Mouse (Mus musculus) heart, adult 11 months (tissue): ENCODE data around the gene Sp1.

Experiments
- DNase-seq: peaks from one replicate; pipeline ENCODE4 v3.0.0; 2022

The Sp1 gene

DNA sequence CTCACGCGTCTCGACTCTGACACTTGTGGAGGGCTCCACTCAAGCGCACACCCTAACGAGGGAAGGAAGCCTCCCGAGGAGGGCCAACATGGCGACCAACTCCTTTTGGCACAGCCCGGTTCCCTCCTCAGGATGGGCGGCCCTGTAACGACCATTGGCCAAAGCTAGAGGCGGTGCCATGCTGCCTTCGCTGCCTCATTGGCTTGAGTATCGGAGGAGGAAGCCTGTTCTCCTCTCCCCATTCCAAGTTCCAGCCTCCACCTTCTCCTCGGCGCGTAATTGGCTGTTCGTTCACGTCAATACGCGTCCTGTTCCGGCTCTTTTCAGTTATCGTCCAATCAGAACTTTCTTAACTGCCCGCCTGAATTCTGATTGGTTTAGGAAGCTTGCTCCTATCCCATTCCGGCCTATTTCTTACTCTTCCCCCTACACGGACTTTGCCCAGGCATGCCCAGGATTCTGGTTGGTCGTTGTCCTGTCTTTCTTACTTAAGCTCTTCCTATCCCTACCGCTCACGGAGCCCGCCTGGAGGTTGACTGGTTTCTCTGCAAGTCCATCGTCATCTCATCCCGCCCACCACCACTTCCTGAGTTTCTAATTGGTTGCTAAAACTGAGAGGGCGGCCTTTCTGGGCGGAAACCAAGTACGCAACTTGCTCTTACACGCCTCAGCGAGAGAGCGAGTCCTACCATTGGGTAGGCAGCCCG is at the start of gene Sp1:
TSS of gene Sp1 (plus strand) at position 655 of the 707 bp plus-strand sequence.
- DNase-seq: peak; percentile 100

DNA sequence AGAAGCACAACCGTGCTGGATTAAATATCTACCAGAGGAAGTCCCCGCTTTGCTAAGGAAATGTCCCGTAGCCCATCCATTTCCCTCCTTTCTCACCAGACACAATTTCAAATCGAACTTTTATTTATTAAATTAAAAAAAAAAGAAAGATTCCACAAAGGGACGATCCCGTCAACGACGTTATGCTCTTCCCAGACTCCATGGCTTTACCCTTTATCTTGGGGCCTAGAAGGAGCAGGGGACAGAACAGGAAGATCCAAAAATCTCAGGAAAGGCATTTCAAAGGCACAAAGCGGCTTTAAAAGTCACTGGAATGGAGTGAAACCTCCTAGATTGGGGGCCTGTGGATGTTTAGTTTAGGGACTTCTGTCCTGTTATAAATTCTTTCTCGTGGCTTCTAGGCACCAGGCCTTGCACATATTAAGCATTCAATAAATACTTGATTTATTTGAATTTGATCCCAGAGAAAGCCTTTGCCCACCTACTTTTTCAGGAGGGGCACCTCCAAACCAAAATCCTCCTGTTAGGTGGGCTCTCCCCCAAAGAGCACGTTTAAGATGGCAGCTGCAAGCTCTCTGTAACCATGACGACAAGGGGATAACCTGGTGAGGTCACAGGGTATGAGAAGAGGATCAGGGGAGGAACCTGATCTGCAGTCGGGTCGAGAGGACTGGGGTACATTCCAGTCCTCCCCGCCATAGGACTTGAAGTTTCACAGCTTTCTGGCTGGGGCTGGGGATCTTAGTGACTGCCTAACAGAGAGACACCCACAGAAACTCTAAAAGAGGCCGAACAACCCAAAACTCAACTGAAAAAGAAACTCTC is 49.2 kb upstream of the Sp1 start:
- DNase-seq: no peak

DNA sequence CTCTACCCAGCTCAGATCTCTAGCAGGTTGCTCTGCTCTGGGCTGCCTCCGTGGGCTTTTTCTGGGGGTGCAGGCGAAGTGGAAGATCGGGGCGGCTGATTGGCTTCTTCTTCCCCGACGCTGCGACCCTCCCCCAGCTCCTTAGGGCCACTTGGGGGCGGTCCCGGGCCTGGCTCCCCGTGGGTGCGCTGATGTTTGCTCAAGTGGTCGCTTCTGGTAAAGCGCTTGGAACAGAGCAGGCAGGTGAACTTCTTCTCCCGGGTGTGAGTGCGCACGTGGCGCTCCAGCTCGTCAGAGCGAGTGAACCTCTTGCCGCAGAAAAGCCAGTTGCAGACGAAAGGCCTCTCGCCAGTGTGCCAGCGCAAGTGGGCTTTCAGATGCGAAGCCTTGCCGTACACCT is 47.8 kb upstream of the Sp1 start:
- DNase-seq: no peak

GRCm38 (mm10) chr15:102358834-102359233 is 47.1 kb upstream of the Sp1 start:
- DNase-seq: no peak

DNA sequence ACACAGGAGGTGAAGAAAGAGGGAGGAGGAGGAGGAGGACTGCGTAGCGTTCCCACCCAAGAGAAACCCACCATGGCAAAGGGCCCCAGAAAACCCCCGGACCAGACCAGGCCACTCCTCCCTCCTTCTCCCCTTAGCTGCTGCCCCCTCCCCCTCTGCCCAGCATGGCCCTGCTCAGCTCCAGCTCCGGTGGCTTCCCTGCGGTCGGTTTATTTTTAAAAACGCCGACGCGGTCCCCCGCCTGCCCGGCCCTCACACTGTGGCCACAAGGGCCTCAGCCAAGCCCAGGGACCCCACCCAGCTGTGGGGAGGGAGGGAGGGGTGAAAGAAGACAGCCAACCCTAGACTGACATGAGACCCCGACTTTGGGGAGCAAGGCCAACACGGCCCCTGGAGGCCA is 43.3 kb upstream of the Sp1 start:
- no peak for DNase-seq

DNA sequence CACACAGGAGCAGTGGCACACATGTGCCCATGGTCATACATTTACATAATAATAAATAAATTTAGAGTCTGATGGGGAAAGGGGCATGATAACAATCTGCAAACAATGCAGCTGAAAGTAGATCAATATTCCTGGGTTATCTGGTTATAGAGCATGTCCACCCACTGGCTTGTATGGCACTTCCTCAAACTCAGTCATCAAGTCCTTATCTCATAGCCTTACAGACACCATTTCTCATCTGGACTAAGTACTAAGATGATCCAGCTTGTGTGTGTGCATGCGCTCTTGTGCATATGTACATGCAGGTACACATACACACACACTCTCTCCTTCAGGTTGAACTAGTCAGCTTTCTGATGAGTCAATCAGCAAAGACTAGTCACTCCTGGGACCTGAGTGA is 41.3 kb upstream of the Sp1 start:
- DNase-seq: no peak

DNA sequence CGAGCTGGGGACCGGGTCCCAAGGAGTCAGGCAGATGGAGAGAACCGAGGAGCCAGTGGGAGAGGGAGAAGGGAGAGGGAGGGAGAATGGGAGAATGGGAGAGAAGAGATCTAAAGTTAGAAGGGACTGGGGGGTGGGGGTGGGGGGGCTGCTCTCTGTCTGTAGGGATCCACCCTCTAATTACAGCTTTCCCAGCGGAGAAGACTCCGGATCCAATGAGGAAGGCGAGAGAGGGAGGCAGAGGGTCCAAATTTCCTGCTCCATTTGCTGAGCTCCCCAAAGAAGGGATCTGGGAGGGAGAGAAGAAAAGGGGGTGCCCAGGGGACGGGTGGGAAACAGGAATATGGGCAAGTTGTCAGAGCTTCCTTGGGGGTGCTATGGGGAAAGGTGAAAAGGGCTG is 39.7 kb upstream of the Sp1 start:
- no peak for DNase-seq

DNA sequence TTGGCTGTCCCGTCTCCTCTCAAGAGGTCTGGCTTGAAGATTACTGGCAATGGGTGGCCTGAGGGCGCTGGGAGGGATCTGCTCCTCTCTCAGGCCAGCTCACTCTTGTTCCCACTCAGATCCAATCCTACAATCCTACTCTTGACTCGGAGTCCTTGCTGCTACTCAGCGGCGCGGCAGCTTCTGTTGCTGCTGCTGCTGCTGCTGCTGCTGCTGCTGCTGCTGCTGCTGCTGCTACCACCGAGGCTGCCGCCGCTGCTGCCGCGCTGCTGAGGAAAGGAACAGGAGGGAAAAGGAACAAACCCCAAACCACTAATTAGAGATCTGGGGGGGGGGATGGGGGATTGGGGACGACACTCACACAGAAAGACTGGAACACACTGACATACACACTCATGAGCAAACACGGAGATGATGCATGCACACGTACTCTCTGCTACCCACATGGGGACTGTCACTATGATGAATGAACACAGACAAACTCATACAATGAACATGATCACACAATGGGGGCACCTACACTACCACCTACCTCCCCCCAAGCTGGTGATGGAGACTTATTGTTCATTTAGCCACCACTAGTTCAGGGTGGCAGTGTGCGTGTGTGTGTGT is 39.1 kb upstream of the Sp1 start, which contains the start of gene Sp7:
TSS of gene Sp7 (minus strand) at position 450 of the 612 bp plus-strand sequence.
- no peak for DNase-seq

DNA sequence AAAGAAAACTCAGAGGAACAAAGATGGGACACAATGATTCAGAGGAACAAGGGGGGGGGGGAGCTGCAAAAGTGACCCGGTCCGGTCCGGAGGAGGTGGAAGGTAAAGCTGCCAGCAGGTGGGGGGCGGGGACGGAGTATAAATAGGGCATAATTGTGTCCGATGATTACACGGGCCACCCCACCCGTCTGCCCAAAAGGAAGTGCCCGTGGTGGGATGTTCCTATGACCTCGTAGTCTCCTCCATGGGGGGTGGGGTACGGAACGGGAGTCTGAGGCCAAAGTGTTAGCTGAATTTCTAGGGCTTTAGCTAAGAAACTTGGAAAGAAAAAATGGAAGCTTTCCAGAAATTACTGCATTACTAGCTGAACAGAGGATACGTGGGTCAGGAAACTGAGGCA is 36.0 kb upstream of the Sp1 start:
- no peak for DNase-seq

GRCm38 (mm10) chr15:102370727-102371126 is 35.2 kb upstream of the Sp1 start:
- no peak for DNase-seq

GRCm38 (mm10) chr15:102376453-102377162 is 29.3 kb upstream of the Sp1 start:
- peak; percentile 98 for DNase-seq

DNA sequence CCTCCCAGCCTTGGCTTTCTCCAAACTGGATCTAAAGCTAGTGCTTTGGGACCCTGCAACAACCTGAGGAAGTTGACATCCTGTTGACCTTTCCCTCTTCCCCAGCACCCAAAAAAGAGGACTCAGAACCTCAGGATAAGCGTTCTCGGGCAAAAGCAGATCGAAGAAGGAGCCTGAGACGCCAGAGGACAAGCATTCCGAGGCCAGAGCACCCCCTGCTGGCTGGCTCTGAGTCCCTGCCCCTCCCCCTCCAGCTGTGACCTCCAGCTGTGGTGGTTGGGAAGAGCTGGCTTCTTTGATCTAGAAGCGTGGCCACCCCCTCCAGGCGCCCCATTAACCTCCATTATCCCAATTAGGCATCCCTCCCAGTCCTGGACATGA is 28.8 kb upstream of the Sp1 start:
- peak; percentile 99 for DNase-seq

DNA sequence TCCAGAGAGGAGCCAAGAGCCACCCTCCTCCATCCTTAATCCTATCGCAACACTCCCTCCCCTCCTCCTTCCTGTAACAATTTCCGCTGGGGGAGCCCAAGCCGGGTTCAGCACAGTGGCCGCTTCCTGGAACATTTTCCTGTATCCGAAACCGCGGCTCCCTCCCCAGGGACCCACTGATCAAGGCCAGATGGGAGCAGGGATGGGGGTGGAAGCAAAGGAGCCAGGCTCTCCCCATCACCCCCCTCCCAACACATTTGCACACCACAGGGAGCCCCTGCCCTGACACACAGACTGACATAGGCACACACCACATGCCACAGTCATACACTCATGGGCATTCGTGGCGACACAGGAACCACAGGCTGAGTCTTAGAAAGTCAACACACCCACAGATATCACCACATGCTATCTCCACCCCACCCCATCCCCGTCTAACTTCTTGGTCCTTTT is 28.1 kb upstream of the Sp1 start:
- DNase-seq: peak; percentile 99

DNA sequence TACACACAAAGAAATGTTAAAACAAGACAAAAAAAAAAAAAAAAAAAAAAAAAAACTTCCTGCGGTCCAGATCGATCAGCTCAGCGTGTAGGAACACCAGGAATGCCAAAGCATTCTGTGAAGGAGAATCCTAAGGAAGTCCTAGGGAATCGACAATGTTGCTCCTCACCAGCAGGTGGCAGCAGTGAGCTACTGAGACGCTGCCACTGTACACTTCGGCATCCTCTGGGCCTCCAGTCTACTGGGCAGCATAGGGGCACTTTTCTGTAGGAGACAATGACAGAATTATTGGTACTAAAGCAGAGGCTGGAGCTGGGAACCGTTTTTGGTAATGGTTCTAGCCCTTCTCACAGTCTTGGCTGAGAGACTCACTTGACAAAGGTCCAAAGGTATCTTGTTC is 24.4 kb upstream of the Sp1 start:
- peak; percentile 97 for DNase-seq

DNA sequence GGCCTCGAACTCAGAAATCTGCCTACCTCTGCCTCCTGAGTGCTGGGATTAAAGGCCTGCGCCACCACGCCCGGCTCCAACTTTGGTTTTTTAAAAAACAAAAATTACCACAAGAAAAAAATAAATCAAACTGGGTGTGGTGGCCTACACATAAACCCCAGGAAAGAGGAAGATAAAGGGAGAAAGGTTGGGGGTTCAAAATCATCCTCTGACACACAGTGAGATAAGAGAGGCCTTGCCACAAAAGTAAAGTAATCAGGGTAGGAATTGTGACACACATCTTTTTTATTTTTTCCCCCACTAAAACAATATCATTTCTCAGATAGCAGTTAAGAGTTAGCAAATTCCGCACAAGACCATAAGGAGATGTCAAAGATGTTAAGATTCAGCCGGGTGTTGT is 22.3 kb upstream of the Sp1 start:
- no peak for DNase-seq

- DNase-seq: peak; percentile 89
Observed at GRCm38 (mm10) chr15:102386640-102387039, 19.3 kb upstream of the Sp1 start.

DNA sequence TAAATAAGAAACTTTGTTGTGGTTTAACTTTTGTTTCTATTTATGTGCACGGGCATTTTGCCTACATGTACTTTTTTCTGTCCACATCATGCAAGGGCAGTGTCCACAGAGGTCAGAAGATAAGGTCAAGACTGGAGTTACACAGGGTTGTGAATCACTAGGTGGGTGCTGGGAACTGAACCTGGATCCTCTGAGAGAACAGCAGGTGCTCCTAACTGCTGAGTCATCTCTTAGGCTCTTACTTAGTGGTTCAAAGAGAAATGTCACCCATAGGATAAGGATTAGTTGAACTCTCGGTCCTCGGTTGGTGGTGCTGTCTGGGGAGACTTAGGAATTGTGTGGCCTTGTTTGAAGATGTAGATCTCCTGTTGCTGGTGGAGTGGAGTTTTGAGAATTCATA is 17.0 kb upstream of the Sp1 start:
- peak; percentile 85 for DNase-seq

- DNase-seq: peak; percentile 87
Observed at GRCm38 (mm10) chr15:102392520-102392919, 13.4 kb upstream of the Sp1 start.

- peak; percentile 97 for DNase-seq
Observed at GRCm38 (mm10) chr15:102393584-102394014, 12.3 kb upstream of the Sp1 start.

DNA sequence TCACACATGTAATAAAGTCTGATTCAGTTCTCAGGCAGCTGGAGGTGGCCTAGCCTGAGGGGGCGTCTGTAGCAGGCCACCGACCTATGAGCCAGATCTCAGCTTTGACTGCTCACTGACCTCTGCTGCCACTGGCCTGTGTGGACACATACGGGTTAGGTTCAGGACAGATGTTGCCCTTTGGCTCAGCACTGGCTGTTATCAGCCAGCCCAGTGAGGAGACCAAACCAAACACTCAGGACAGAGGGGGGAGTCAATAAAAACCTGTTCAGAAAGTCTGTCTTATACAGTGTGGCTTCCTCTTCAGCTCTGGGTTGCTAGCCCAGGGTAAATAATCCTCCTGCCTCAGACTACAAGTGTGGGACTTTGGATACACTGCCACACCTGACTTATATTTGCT is 10.9 kb upstream of the Sp1 start:
- DNase-seq: peak; percentile 94

DNA sequence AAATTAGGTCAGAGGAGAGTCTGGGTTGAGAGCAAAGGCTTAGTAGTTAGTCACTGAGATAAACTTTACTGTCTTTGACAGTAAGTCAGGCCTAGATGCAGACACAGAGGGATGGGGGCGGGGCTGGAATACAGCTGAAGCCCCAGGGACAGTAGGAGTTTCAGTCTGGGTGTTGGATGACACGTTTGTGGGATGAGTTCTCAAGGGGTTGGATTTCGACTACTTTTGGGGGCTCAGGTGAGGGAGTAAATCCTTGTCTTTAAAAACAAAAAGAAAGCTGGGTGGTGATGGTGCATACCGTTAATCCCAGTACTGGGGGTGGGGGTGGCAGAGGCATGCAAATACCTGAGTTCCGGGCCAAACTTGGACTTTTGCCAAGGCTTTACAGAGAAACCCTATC is 7.3 kb upstream of the Sp1 start:
- DNase-seq: peak; percentile 94

DNA sequence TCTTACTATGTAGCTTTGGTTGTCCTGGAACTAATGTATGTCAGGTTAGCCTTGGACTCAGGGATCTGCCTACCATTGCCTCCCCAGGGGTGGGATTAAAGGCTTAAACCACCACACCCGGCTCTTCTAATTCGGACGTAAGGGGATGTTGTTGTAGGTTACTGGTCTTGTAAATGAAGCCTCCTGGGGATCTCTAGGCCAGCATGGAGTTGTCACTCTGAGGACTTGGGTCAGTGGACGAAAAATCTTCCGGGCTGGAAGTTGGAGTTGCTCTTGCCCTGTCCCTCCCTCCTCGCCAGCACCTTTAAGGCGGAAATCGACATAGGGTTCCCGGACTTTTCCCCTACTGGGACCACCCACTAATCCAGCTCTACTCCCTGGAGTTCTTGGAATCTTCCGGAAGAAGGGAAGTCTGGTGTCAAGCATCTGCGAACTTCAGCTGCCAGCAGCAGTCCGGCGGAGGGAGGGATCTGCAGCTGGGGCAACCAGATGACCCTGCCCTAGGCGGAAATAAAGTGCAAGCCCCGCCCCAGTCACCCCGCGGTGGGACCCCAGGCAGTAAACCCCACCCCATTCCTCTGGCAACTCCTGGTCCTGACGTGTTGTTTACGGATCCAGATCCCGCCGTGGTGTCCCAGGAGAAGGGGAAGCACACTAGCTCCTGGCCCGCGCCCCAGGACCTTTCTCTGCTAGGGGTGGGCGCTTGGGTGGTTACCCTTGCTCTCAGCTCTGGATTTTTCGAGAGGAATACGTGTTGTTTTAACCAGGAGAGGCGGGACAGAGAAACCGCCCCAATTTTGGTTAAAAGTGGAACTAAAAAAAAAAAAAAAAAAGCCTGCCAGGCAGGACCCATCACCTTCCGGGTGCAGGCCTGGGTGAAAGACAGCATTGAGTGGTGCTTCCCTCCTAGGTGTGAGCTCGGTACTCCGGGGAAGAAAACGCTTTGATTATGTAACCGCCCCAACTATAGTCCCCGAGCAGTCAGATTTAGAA is 6.4 kb upstream of the Sp1 start:
- peak; percentile 100 for DNase-seq
